Mouse (Mus musculus): ENCODE measurements around the gene Mdm4. TPM values are rescaled to one million over a fixed set of nuclear protein-coding genes. Genes with fewer than 3 reads are reported as not detected.
"Not testable (repeated sequence)": the region's sequence is repeated elsewhere in the genome, so short reads cannot be mapped to it uniquely, and the experiment has no call there.

Mdm4 gene
- total RNA-seq, 1 experiment = 136 TPM

- H3K4me1 ChIP-seq (ENCODE audit: control insufficient read depth in 2 of 2, insufficient read depth in 2 of 2, low read length in 2 of 2, poor library complexity in 1 of 2) = no peaks in the 10 kb centered on the region
- TF ChIP-seq CHD2 (IDR thresholded peaks at IDR 0.05; ENCODE audit: low read depth, low read length) = no peak
- no peak for TF ChIP-seq ZC3H11A (IDR thresholded peaks at IDR 0.05; ENCODE audit: borderline replicate concordance, low read depth, low read length)
- no peak for TF ChIP-seq HCFC1 (IDR thresholded peaks at IDR 0.05; ENCODE audit: borderline replicate concordance, insufficient read depth, low read length)
- TF ChIP-seq ZNF384 (IDR thresholded peaks at IDR 0.05; ENCODE audit: low read depth, low read length) = no peak
- no peaks in the 10 kb centered on the region for H3K9me3 ChIP-seq (ENCODE audit: control insufficient read depth, insufficient read depth, low read depth, low read length)
- no peak overlapping the region for H3K27ac ChIP-seq (ENCODE audit: insufficient read depth, low read depth, low read length, poor library complexity, severe bottlenecking)
- no peak for DNase-seq (ENCODE audit: low read depth, low spot score)
- H3K36me3 ChIP-seq (ENCODE audit: control insufficient read depth, insufficient read depth, low read length, poor library complexity, severe bottlenecking) = peaks cover 41% of the 10 kb centered on the region
- no peak overlapping the region for H3K9ac ChIP-seq (ENCODE audit: insufficient read depth, low read depth, low read length, poor library complexity, severe bottlenecking)
- in situ Hi-C loops (cut with MboI; ENCODE audit: low sequenced_read_pairs in 2 of 2, unreplicated experiment in 2 of 2) = no loop called here
- H3K4me3 ChIP-seq (ENCODE audit: insufficient read depth in 1 of 2, low read depth in 1 of 2, low read length in 2 of 2, poor library complexity in 1 of 2, severe bottlenecking in 1 of 2) = no peak overlapping the region
Observed at GRCm38 (mm10) chr1:132991580-132991979, 38.8 kb downstream of the Mdm4 start.

GRCm38 (mm10) chr1:132990733-132991132 is 39.6 kb downstream of the Mdm4 start:
- no peaks in the 10 kb centered on the region for H3K9me3 ChIP-seq (ENCODE audit: control insufficient read depth, insufficient read depth, low read depth, low read length)
- H3K4me3 ChIP-seq (ENCODE audit: insufficient read depth in 1 of 2, low read depth in 1 of 2, low read length in 2 of 2, poor library complexity in 1 of 2, severe bottlenecking in 1 of 2) = no peak overlapping the region
- H3K36me3 ChIP-seq (ENCODE audit: control insufficient read depth, insufficient read depth, low read length, poor library complexity, severe bottlenecking) = peaks cover 39% of the 10 kb centered on the region
- H3K27ac ChIP-seq (ENCODE audit: insufficient read depth, low read depth, low read length, poor library complexity, severe bottlenecking) = no peak overlapping the region
- in situ Hi-C loops (cut with MboI; ENCODE audit: low sequenced_read_pairs in 2 of 2, unreplicated experiment in 2 of 2) = no loop called here
- H3K9ac ChIP-seq (ENCODE audit: insufficient read depth, low read depth, low read length, poor library complexity, severe bottlenecking) = no peak overlapping the region
- no peak for TF ChIP-seq ZC3H11A (IDR thresholded peaks at IDR 0.05; ENCODE audit: borderline replicate concordance, low read depth, low read length)
- TF ChIP-seq MAFK (IDR thresholded peaks at IDR 0.05; ENCODE audit: insufficient read depth, low read depth, low read length) = no peak
- TF ChIP-seq ZNF384 (IDR thresholded peaks at IDR 0.05; ENCODE audit: low read depth, low read length) = no peak
- TF ChIP-seq CHD2 (IDR thresholded peaks at IDR 0.05; ENCODE audit: low read depth, low read length) = no peak
- H3K4me1 ChIP-seq (ENCODE audit: control insufficient read depth in 2 of 2, insufficient read depth in 2 of 2, low read length in 2 of 2, poor library complexity in 1 of 2) = no peaks in the 10 kb centered on the region
- no peak for DNase-seq (ENCODE audit: low read depth, low spot score)

- in situ Hi-C loops (cut with MboI; ENCODE audit: low sequenced_read_pairs in 2 of 2, unreplicated experiment in 2 of 2); H3K9ac ChIP-seq (ENCODE audit: insufficient read depth, low read depth, low read length, poor library complexity, severe bottlenecking); H3K27ac ChIP-seq (ENCODE audit: insufficient read depth, low read depth, low read length, poor library complexity, severe bottlenecking); DNase-seq (ENCODE audit: low read depth, low spot score); H3K4me3 ChIP-seq (ENCODE audit: insufficient read depth in 1 of 2, low read depth in 1 of 2, low read length in 2 of 2, poor library complexity in 1 of 2, severe bottlenecking in 1 of 2); H3K9me3 ChIP-seq (ENCODE audit: control insufficient read depth, insufficient read depth, low read depth, low read length); H3K4me1 ChIP-seq (ENCODE audit: control insufficient read depth in 2 of 2, insufficient read depth in 2 of 2, low read length in 2 of 2, poor library complexity in 1 of 2): not testable (repeated sequence)
- peaks cover 43% of the 10 kb centered on the region for H3K36me3 ChIP-seq (ENCODE audit: control insufficient read depth, insufficient read depth, low read length, poor library complexity, severe bottlenecking)
Observed at GRCm38 (mm10) chr1:132988556-132989459, 41.6 kb downstream of the Mdm4 start.

- no peak overlapping the region for H3K4me3 ChIP-seq (ENCODE audit: insufficient read depth in 1 of 2, low read depth in 1 of 2, low read length in 2 of 2, poor library complexity in 1 of 2, severe bottlenecking in 1 of 2)
- TF ChIP-seq MAFK (IDR thresholded peaks at IDR 0.05; ENCODE audit: insufficient read depth, low read depth, low read length) (no peak), CHD2 (IDR thresholded peaks at IDR 0.05; ENCODE audit: low read depth, low read length) (no peak), ZNF384 (IDR thresholded peaks at IDR 0.05; ENCODE audit: low read depth, low read length) (no peak), ZC3H11A (IDR thresholded peaks at IDR 0.05; ENCODE audit: borderline replicate concordance, low read depth, low read length) (no peak), HCFC1 (IDR thresholded peaks at IDR 0.05; ENCODE audit: borderline replicate concordance, insufficient read depth, low read length) (no peak)
- no peaks in the 10 kb centered on the region for H3K9me3 ChIP-seq (ENCODE audit: control insufficient read depth, insufficient read depth, low read depth, low read length)
- peaks cover 0 to 20% of the 10 kb centered on the region in 2 experiments; a peak in 3 of 4 replicates for H3K4me1 ChIP-seq (ENCODE audit: control insufficient read depth in 2 of 2, insufficient read depth in 2 of 2, low read length in 2 of 2, poor library complexity in 1 of 2)
- in situ Hi-C loops (cut with MboI; ENCODE audit: low sequenced_read_pairs in 2 of 2, unreplicated experiment in 2 of 2) = no loop called here
- DNase-seq (ENCODE audit: low read depth, low spot score) = peak; percentile 74
- H3K9ac ChIP-seq (ENCODE audit: insufficient read depth, low read depth, low read length, poor library complexity, severe bottlenecking) = no peak overlapping the region
- H3K36me3 ChIP-seq (ENCODE audit: control insufficient read depth, insufficient read depth, low read length, poor library complexity, severe bottlenecking) = peaks cover 28% of the 10 kb centered on the region
- H3K27ac ChIP-seq (ENCODE audit: insufficient read depth, low read depth, low read length, poor library complexity, severe bottlenecking) = no peak overlapping the region
Observed at GRCm38 (mm10) chr1:132982728-132983127, 47.6 kb downstream of the Mdm4 start.

GRCm38 (mm10) chr1:132981232-132981631 is 49.1 kb downstream of the Mdm4 start:
- Histone ChIP-seq H3K36me3 (ENCODE audit: control insufficient read depth, insufficient read depth, low read length, poor library complexity, severe bottlenecking) (peaks cover 21% of the 10 kb centered on the region), H3K4me3 (ENCODE audit: insufficient read depth in 1 of 2, low read depth in 1 of 2, low read length in 2 of 2, poor library complexity in 1 of 2, severe bottlenecking in 1 of 2) (no peak overlapping the region), H3K9ac (ENCODE audit: insufficient read depth, low read depth, low read length, poor library complexity, severe bottlenecking) (no peak overlapping the region), H3K27ac (ENCODE audit: insufficient read depth, low read depth, low read length, poor library complexity, severe bottlenecking) (peak overlapping the region; percentile 56), H3K4me1 (ENCODE audit: control insufficient read depth in 2 of 2, insufficient read depth in 2 of 2, low read length in 2 of 2, poor library complexity in 1 of 2) (peaks cover 0 to 20% of the 10 kb centered on the region in 2 experiments; a peak in 3 of 4 replicates), H3K9me3 (ENCODE audit: control insufficient read depth, insufficient read depth, low read depth, low read length) (no peaks in the 10 kb centered on the region)
- in situ Hi-C loops (cut with MboI; ENCODE audit: low sequenced_read_pairs in 2 of 2, unreplicated experiment in 2 of 2) = no loop called here
- DNase-seq (ENCODE audit: low read depth, low spot score) = peak; percentile 38
- TF ChIP-seq ZC3H11A (IDR thresholded peaks at IDR 0.05; ENCODE audit: borderline replicate concordance, low read depth, low read length) (no peak), ZNF384 (IDR thresholded peaks at IDR 0.05; ENCODE audit: low read depth, low read length) (no peak), HCFC1 (IDR thresholded peaks at IDR 0.05; ENCODE audit: borderline replicate concordance, insufficient read depth, low read length) (no peak)

Data from ES-E14 (cell line).